Mouse (Mus musculus) lung, adult 2 months (tissue): ENCODE data around the gene Jund. TPM values are rescaled to one million over a fixed set of nuclear protein-coding genes. Genes with fewer than 3 reads are reported as not detected.

ENCODE experiments used
- DNase-seq: peaks from one replicate; pipeline ENCODE4 v3.0.0; 2022
- H3K4me1 ChIP-seq: fragments of 200-500 bp; 2 replicates; pipeline ENCODE4 v1.6.1; 2011; ENCODE audit warnings: low read length; ENCODE audit not compliant: control insufficient read depth, insufficient read depth
- H3K4me3 ChIP-seq: fragments of 200-500 bp; replicated peaks from 2 replicates; pipeline ENCODE3; 2011; ENCODE audit warnings: low read depth, mild to moderate bottlenecking, control low read depth, low read length; ENCODE audit errors: extremely low read depth
- CTCF ChIP-seq: fragments of 200-500 bp; IDR thresholded peaks from 2 replicates; pipeline ENCODE4 v1.5.1; 2011; ENCODE audit warnings: mild to moderate bottlenecking, low read length, control low read depth; ENCODE audit not compliant: insufficient read depth
- POLR2A ChIP-seq: fragments of 200-500 bp; IDR thresholded peaks from 2 replicates; pipeline ENCODE4 v1.6.1; 2011; ENCODE audit warnings: low read depth, mild to moderate bottlenecking, control low read depth, low read length, borderline replicate concordance; ENCODE audit errors: extremely low read depth
- WGBS: fragments of 180-500 bp; shearing (Covaris S2); methylation state at CpG from one replicate; pipeline ENCODE4 v1.1.7; 2018; 5-methylcytosine and 5-hydroxymethylcytosine counted together
- polyA plus RNA-seq: library from polyadenylated mRNA; depleted of rRNA; stranded (reverse); fragments of >200 nt; gene quantifications from 2 replicates; pipeline ENCODE4 v1.2.3, GENCODE M21; 2012

The Jund gene
- polyA plus RNA-seq, 1 experiment, result 378 TPM

DNA sequence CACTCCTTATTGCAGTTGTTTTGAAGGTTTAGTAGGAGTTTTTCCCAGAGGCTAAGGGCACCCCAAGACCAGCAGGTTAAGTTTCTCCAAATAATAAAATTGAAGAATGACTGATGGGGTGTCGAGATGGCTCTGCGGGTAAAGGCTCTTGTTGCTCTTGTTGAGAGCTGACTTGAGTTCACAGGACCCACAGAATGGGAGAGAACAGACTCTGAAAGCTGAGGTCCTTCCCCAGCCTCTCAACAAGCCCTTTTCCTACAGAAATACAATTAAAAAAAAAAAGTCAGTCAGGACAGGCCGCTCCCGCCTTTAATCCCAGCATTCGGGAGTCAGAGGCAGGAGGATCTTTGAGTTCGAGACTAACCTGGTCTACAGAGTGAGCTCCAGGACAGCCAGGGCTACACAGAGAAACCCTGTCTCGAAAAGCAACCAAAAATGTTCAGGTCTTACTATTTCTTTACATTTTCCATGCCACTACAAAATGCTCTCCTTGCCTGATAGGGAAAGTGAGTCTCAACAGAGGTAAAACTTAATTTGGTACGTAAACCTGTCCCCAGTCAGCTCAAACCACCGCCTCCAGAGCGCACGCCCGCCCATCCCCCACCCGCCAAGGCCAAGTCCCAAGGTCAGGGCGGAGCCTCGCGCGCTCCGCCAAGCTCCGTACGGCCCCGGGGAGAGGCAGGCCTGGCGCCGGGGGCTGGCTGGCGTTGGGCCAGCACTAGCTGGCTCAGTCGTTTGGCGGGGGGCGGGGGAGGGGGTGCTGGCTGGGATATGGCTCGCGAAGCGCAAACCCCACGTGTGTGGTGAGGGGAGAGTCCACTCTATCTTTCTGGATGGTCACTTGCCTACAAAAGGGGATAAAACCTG, 2.5 kb upstream of the Jund start:
- H3K4me3 ChIP-seq, result no peak overlapping the region
- 6% methylated on average over 31 of the region's 31 CpGs for WGBS
- DNase-seq, result peak; percentile 76
- TF ChIP-seq POLR2A, result no peak
- no peak for TF ChIP-seq CTCF
- H3K4me1 ChIP-seq, result peaks cover 13% of the 10 kb centered on the region

DNA sequence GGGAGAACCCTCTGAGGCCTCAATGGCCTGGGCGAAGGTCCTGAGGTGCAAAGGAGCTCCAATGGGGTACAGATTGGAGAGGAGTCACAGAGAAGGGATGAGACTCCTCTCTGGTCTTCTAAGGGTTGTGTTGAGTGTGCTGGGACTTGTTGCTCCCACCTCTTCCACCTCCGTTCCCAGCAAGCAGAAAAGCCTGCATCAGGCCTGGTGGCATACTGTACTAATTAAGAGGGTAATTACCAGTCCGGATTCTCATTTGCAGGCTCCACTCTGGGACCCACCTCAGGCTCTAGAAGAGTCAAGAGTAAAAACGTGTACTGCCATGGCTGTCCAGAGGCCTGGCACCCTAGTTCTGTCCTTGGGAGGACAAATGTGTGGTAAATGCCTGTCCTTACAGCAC, 1.8 kb upstream of the Jund start:
- Histone ChIP-seq H3K4me3 (no peak overlapping the region), H3K4me1 (peaks cover 13% of the 10 kb centered on the region)
- WGBS, result 52% methylated on average over 4 of the region's 4 CpGs

DNA sequence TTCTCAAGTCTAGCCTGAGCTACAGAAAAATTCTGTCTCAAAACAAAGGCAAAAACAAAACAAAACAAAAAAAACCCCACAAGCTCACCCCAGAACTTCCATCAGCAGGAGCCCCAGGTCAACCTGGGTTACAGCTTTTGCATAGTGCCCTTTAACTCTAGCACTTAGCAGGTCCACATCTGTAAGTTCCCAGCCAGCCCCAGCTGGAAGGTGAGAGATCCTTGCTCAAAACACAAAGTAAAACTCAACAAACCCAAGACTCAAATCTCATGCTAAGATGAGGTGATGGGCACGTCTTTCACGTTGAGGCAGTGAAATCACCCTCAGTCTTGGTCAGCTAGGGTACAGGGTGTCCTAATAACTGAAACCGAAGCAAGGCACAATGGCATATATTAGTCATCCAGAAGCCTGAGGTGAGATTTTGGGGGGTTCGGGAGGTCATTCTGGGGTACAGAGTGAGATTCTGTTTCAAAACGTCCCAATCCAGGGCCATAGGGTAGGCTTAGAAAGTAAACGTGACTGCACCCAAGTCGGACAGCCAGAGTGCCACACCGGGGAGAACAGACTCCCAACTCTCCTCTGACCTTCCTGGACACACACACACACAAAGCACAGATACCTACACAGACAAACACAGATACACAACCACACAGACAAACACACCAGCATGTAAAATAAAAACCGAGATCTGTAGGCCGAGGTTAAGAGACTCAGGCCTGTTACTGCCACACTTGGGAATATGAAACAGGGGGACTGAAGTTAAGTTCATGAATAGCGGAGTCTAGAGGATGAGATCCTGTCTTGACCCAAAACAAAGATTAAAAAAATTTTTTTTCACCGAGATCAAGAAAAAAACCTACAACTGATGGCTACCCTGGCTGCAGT, 1.1 kb upstream of the Jund start:
- Histone ChIP-seq H3K4me3 (peak overlapping the region; percentile 35), H3K4me1 (peaks cover 16% of the 10 kb centered on the region)
- no peak for DNase-seq
- WGBS, result 63% methylated on average over 12 of the region's 12 CpGs
- no peak for TF ChIP-seq CTCF
- no peak for TF ChIP-seq POLR2A

More for the DNA sequence above, 1.8 kb upstream of the Jund start:
- TF ChIP-seq POLR2A (no peak), CTCF (no peak)
- DNase-seq, result peak; percentile 40

DNA sequence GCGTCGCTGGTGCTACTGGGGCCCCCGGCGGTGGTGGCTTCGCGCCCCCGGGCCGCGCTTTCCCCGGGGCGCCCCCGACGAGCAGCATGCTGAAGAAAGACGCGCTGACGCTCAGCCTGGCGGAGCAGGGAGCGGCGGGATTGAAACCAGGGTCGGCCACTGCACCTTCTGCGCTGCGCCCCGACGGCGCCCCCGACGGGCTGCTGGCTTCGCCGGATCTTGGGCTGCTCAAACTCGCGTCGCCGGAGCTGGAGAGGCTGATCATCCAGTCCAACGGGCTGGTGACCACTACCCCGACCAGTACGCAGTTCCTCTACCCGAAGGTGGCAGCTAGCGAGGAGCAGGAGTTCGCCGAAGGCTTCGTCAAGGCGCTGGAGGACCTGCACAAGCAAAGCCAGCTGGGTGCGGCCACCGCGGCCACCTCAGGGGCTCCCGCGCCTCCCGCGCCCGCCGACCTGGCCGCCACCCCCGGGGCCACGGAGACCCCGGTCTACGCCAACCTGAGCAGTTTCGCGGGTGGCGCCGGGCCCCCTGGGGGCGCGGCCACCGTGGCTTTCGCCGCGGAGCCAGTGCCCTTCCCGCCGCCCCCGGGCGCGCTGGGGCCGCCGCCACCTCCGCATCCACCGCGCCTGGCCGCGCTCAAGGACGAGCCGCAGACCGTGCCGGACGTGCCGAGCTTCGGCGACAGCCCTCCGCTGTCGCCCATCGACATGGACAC, 526 bp downstream of the Jund start:
- peaks cover 16% of the 10 kb centered on the region for H3K4me1 ChIP-seq
- H3K4me3 ChIP-seq, result peak overlapping the region; percentile 90
- WGBS, result under 1% methylated on average over 89 of the region's 89 CpGs
- peak; percentile 80 for DNase-seq
- TF ChIP-seq POLR2A, result peak; percentile 72
- TF ChIP-seq CTCF, result no peak

DNA sequence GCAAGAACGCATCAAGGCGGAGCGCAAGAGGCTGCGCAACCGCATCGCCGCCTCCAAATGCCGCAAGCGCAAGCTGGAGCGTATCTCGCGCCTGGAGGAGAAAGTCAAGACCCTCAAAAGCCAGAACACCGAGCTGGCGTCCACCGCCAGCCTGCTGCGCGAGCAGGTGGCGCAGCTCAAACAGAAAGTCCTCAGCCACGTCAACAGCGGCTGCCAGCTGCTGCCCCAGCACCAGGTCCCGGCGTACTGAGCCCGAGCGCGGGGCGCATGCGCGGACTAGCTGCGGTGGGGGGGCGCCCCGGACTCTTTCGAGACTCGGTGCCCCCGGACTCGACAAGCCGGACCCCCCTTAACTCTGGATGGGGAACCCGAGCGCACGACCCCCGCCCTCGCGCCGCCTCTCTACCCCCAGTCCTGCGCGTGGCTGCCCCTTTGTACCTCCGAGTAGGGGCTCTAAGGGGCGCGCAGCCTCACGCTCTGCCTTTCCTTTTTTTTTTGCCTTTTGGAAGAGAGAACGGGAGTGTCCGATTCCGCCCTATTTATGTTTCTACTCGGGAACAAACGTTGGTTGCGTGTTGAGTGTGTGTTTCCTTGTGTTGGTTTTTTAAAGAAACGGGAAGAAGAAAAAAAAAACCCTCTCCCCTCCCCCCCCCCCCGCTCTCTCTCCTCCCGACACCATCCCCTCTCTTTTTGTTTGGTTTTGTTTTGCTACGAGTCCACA, 1.2 kb downstream of the Jund start:
- peak; percentile 81 for DNase-seq
- Histone ChIP-seq H3K4me3 (peak overlapping the region; percentile 90), H3K4me1 (peaks cover 16% of the 10 kb centered on the region)
- WGBS, result under 1% methylated on average over 58 of the region's 59 CpGs
- TF ChIP-seq CTCF, result no peak
- peak; percentile 96 for TF ChIP-seq POLR2A

DNA sequence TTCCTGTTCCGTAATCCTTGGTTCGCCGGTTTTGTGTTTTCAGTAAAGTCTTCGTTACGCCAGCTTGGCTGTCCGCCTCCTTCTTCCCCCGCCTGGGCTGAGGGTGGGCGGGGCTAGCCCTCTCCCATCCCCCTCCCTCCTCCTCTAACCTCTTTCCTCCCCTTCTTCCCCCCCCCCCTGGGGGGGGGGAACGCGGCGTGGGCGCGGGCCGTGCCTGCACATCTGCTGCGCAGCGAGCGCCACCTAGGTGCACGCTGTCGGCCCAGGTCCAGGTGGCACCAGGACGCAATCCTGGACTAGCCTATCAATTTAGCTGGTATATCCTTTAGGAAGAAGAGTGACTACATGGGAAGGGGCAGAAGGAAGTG, 1.8 kb downstream of the Jund start:
- H3K4me1 ChIP-seq, result peaks cover 16% of the 10 kb centered on the region
- TF ChIP-seq POLR2A (peak; percentile 66; the same call in 1 of the 2 replicates), CTCF (peak; percentile 67)
- WGBS, result under 1% methylated on average over 18 of the region's 20 CpGs
- peak overlapping the region; percentile 43 for H3K4me3 ChIP-seq
- DNase-seq, result peak; percentile 86

DNA sequence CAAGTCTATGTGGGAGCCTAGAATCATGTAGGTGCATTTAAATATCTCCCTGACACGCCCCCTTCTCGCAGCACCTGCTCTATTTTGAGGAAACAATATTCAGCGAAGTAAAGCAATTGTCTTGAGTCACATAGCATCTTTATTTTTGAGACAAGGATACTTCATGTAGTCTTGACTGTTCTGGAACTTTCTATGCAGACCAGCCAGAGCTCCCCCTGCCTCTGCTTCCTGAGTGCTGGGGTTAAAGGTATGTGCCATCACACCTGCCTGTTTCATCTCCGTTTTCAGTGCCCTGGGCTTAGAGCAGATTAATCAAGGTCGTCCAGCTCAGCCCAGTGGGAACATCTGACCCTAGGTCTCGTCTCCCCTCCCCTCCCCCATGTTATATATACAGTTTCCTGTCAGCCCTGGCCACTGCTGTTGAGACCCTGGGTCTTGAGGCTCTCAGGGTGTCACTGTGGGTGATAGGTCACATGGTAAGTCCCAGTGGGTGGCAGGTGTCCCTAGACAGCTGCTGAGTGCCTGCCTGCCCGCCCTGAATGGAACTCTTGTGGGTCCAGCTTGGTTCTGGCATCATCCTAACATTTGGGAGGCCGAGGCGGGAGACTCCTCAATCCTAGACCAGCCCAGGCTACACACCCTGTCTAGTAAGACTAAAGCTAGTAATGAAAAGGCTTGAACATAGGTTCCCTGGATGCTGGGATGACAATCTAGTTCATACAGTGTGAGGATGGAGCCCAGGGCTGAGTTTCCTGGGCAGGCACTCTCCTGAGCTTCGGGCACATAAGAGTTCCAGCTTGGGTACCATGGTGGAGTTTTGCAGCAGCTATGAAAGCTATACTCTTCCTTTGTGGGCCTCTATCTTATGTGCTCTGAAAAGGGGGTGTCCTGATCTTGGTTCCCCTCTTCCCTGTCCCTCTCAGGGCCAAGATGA, 2.6 kb downstream of the Jund start:
- Histone ChIP-seq H3K4me1 (peaks cover 13% of the 10 kb centered on the region), H3K4me3 (no peak overlapping the region)
- 40% methylated on average over 10 of the region's 10 CpGs for WGBS
- DNase-seq, result no peak
- TF ChIP-seq CTCF (no peak), POLR2A (peak; percentile 53; the same call in 1 of the 2 replicates)
